Mouse (Mus musculus): ENCODE results near the gene Hpn. TPM values are rescaled to one million over a fixed set of nuclear protein-coding genes. Genes with fewer than 3 reads are reported as not detected.

The Hpn gene
- polyA plus RNA-seq, 1 experiment from 2014 or later, result 0.67 TPM

GRCm38 (mm10) chr7:31059108-31059507 lies 56.0 kb downstream of the Hpn start, which contains the start of gene Lgi4:
Lgi4 (plus strand) TSS chr7:31059342.
- H3K4me1 ChIP-seq (ENCODE audit: control insufficient read depth, insufficient read depth, low read length), result no peaks in the 10 kb centered on the region
- H3K4me2 ChIP-seq (ENCODE audit: low read depth, low read length), result no peak within 1 kb of the TSS
- peak; percentile 74; the same call in 1 of the 2 replicates for ATAC-seq (ENCODE audit: low read depth)
- H3K9ac ChIP-seq (replicated peaks; ENCODE audit: low read depth, low read length), result no peak within 1 kb of the TSS
- no peaks in the 10 kb centered on the region for H3K36me3 ChIP-seq (ENCODE audit: control insufficient read depth, insufficient read depth, low read length)
- no peaks in the 10 kb centered on the region for H3K9me3 ChIP-seq (ENCODE audit: control insufficient read depth, low read length)
- no peak within 1 kb of the TSS for H3K27ac ChIP-seq (ENCODE audit: low read depth, low read length)
- 8% methylated on average over 2 of the region's 2 CpGs for WGBS
- H3K4me3 ChIP-seq (ENCODE audit: low read depth, low read length), result no peak within 1 kb of the TSS
- H3K27me3 ChIP-seq (ENCODE audit: control insufficient read depth, insufficient read depth, low read length), result 0 out of 2 replicates have a peak, but pooled peaks cover 2% of the 10 kb centered on the region

GRCm38 (mm10) chr7:31058211-31058610 lies 56.9 kb downstream of the Hpn start:
- H3K9ac ChIP-seq (replicated peaks; ENCODE audit: low read depth, low read length), result no peak overlapping the region
- no peaks in the 10 kb centered on the region for H3K4me1 ChIP-seq (ENCODE audit: control insufficient read depth, insufficient read depth, low read length)
- no peak for ATAC-seq (ENCODE audit: low read depth)
- WGBS, result 88% methylated on average over 6 of the region's 6 CpGs
- no peaks in the 10 kb centered on the region for H3K9me3 ChIP-seq (ENCODE audit: control insufficient read depth, low read length)
- no peak overlapping the region for H3K4me2 ChIP-seq (ENCODE audit: low read depth, low read length)
- no peak overlapping the region for H3K27ac ChIP-seq (ENCODE audit: low read depth, low read length)
- H3K4me3 ChIP-seq (ENCODE audit: low read depth, low read length), result no peak overlapping the region
- H3K36me3 ChIP-seq (ENCODE audit: control insufficient read depth, insufficient read depth, low read length), result no peaks in the 10 kb centered on the region
- H3K27me3 ChIP-seq (ENCODE audit: control insufficient read depth, insufficient read depth, low read length), result 0 out of 2 replicates have a peak, but pooled peaks cover 2% of the 10 kb centered on the region

- Histone ChIP-seq H3K4me3 (ENCODE audit: low read depth, low read length) (no peak overlapping the region), H3K36me3 (ENCODE audit: control insufficient read depth, insufficient read depth, low read length) (no peaks in the 10 kb centered on the region), H3K27ac (ENCODE audit: low read depth, low read length) (no peak overlapping the region), H3K4me1 (ENCODE audit: control insufficient read depth, insufficient read depth, low read length) (0 out of 2 replicates have a peak, but pooled peaks cover 2% of the 10 kb centered on the region), H3K9me3 (ENCODE audit: control insufficient read depth, low read length) (no peaks in the 10 kb centered on the region), H3K27me3 (ENCODE audit: control insufficient read depth, insufficient read depth, low read length) (peaks cover 5% of the 10 kb centered on the region), H3K9ac (replicated peaks; ENCODE audit: low read depth, low read length) (no peak overlapping the region), H3K4me2 (ENCODE audit: low read depth, low read length) (no peak overlapping the region)
- WGBS, result 78% methylated on average over 5 of the region's 5 CpGs
- no peak for ATAC-seq (ENCODE audit: low read depth)
Observed at GRCm38 (mm10) chr7:31057730-31058129, 57.4 kb downstream of the Hpn start.

GRCm38 (mm10) chr7:31057071-31057470 lies 58.0 kb downstream of the Hpn start, which contains the start of gene Fxyd1:
Fxyd1 (minus strand) TSS chr7:31057199.
- 77% methylated on average over 2 of the region's 2 CpGs for WGBS
- Histone ChIP-seq H3K9me3 (ENCODE audit: control insufficient read depth, low read length) (no peaks in the 10 kb centered on the region), H3K36me3 (ENCODE audit: control insufficient read depth, insufficient read depth, low read length) (no peaks in the 10 kb centered on the region), H3K4me1 (ENCODE audit: control insufficient read depth, insufficient read depth, low read length) (peaks cover 8% of the 10 kb centered on the region; the same call in 1 of the 2 replicates), H3K9ac (replicated peaks; ENCODE audit: low read depth, low read length) (no peak within 1 kb of the TSS), H3K27ac (ENCODE audit: low read depth, low read length) (no peak within 1 kb of the TSS), H3K27me3 (ENCODE audit: control insufficient read depth, insufficient read depth, low read length) (peaks cover 10% of the 10 kb centered on the region), H3K4me3 (ENCODE audit: low read depth, low read length) (no peak within 1 kb of the TSS), H3K4me2 (ENCODE audit: low read depth, low read length) (no peak within 1 kb of the TSS)
- ATAC-seq (ENCODE audit: low read depth), result no peak

- 72% methylated on average over 7 of the region's 7 CpGs for WGBS
- H3K4me3 ChIP-seq (ENCODE audit: low read depth, low read length), result no peak overlapping the region
- ATAC-seq (ENCODE audit: low read depth), result no peak
- no peaks in the 10 kb centered on the region for H3K9me3 ChIP-seq (ENCODE audit: control insufficient read depth, low read length)
- no peaks in the 10 kb centered on the region for H3K36me3 ChIP-seq (ENCODE audit: control insufficient read depth, insufficient read depth, low read length)
- peaks cover 11% of the 10 kb centered on the region; the same call in 1 of the 2 replicates for H3K4me1 ChIP-seq (ENCODE audit: control insufficient read depth, insufficient read depth, low read length)
- H3K27me3 ChIP-seq (ENCODE audit: control insufficient read depth, insufficient read depth, low read length), result peaks cover 15% of the 10 kb centered on the region
- no peak overlapping the region for H3K4me2 ChIP-seq (ENCODE audit: low read depth, low read length)
- H3K9ac ChIP-seq (replicated peaks; ENCODE audit: low read depth, low read length), result no peak overlapping the region
- no peak overlapping the region for H3K27ac ChIP-seq (ENCODE audit: low read depth, low read length)
Observed at GRCm38 (mm10) chr7:31056448-31056847, 58.6 kb downstream of the Hpn start.

GRCm38 (mm10) chr7:31055883-31056282 lies 59.2 kb downstream of the Hpn start:
- no peaks in the 10 kb centered on the region for H3K9me3 ChIP-seq (ENCODE audit: control insufficient read depth, low read length)
- H3K36me3 ChIP-seq (ENCODE audit: control insufficient read depth, insufficient read depth, low read length), result no peaks in the 10 kb centered on the region
- no peak for ATAC-seq (ENCODE audit: low read depth)
- H3K4me3 ChIP-seq (ENCODE audit: low read depth, low read length), result no peak overlapping the region
- peaks cover 11% of the 10 kb centered on the region; the same call in 1 of the 2 replicates for H3K4me1 ChIP-seq (ENCODE audit: control insufficient read depth, insufficient read depth, low read length)
- WGBS, result 37% methylated on average over 3 of the region's 4 CpGs
- peaks cover 20% of the 10 kb centered on the region for H3K27me3 ChIP-seq (ENCODE audit: control insufficient read depth, insufficient read depth, low read length)
- no peak overlapping the region for H3K27ac ChIP-seq (ENCODE audit: low read depth, low read length)
- no peak overlapping the region for H3K9ac ChIP-seq (replicated peaks; ENCODE audit: low read depth, low read length)
- H3K4me2 ChIP-seq (ENCODE audit: low read depth, low read length), result no peak overlapping the region

GRCm38 (mm10) chr7:31055354-31055824 lies 59.7 kb downstream of the Hpn start:
- H3K4me2 ChIP-seq (ENCODE audit: low read depth, low read length), result no peak overlapping the region; the same call in 1 of the 2 replicates
- no peak for ATAC-seq (ENCODE audit: low read depth)
- 5% methylated on average over 10 of the region's 10 CpGs for WGBS
- no peak overlapping the region for H3K4me3 ChIP-seq (ENCODE audit: low read depth, low read length)
- no peaks in the 10 kb centered on the region for H3K9me3 ChIP-seq (ENCODE audit: control insufficient read depth, low read length)
- H3K4me1 ChIP-seq (ENCODE audit: control insufficient read depth, insufficient read depth, low read length), result peaks cover 11% of the 10 kb centered on the region; the same call in 1 of the 2 replicates
- no peaks in the 10 kb centered on the region for H3K36me3 ChIP-seq (ENCODE audit: control insufficient read depth, insufficient read depth, low read length)
- no peak overlapping the region for H3K9ac ChIP-seq (replicated peaks; ENCODE audit: low read depth, low read length)
- no peak overlapping the region for H3K27ac ChIP-seq (ENCODE audit: low read depth, low read length)
- H3K27me3 ChIP-seq (ENCODE audit: control insufficient read depth, insufficient read depth, low read length), result peaks cover 25% of the 10 kb centered on the region

- H3K27ac ChIP-seq (ENCODE audit: low read depth, low read length), result no peak overlapping the region
- H3K9ac ChIP-seq (replicated peaks; ENCODE audit: low read depth, low read length), result no peak overlapping the region
- WGBS, result 53% methylated on average over 11 of the region's 11 CpGs
- peaks cover 11% of the 10 kb centered on the region; the same call in 1 of the 2 replicates for H3K4me1 ChIP-seq (ENCODE audit: control insufficient read depth, insufficient read depth, low read length)
- ATAC-seq (ENCODE audit: low read depth), result no peak
- no peaks in the 10 kb centered on the region for H3K9me3 ChIP-seq (ENCODE audit: control insufficient read depth, low read length)
- no peak overlapping the region for H3K4me3 ChIP-seq (ENCODE audit: low read depth, low read length)
- 0 out of 2 replicates have a peak overlapping the region, but pooled peaks have one; percentile 8 for H3K4me2 ChIP-seq (ENCODE audit: low read depth, low read length)
- H3K36me3 ChIP-seq (ENCODE audit: control insufficient read depth, insufficient read depth, low read length), result no peaks in the 10 kb centered on the region
- H3K27me3 ChIP-seq (ENCODE audit: control insufficient read depth, insufficient read depth, low read length), result peaks cover 25% of the 10 kb centered on the region
Observed at GRCm38 (mm10) chr7:31054661-31055320, 60.3 kb downstream of the Hpn start.

GRCm38 (mm10) chr7:31053882-31054447 lies 61.1 kb downstream of the Hpn start:
- H3K27me3 ChIP-seq (ENCODE audit: control insufficient read depth, insufficient read depth, low read length), result peaks cover 27% of the 10 kb centered on the region
- no peaks in the 10 kb centered on the region for H3K36me3 ChIP-seq (ENCODE audit: control insufficient read depth, insufficient read depth, low read length)
- ATAC-seq (ENCODE audit: low read depth), result no peak
- no peak overlapping the region for H3K9ac ChIP-seq (replicated peaks; ENCODE audit: low read depth, low read length)
- no peaks in the 10 kb centered on the region for H3K9me3 ChIP-seq (ENCODE audit: control insufficient read depth, low read length)
- WGBS, result 38% methylated on average over 10 of the region's 10 CpGs
- peaks cover 19% of the 10 kb centered on the region; the same call in 1 of the 2 replicates for H3K4me1 ChIP-seq (ENCODE audit: control insufficient read depth, insufficient read depth, low read length)
- H3K4me3 ChIP-seq (ENCODE audit: low read depth, low read length), result no peak overlapping the region
- H3K4me2 ChIP-seq (ENCODE audit: low read depth, low read length), result no peak overlapping the region
- H3K27ac ChIP-seq (ENCODE audit: low read depth, low read length), result no peak overlapping the region

Data from neural tube, embryonic 14.5 days (tissue).